Mouse (Mus musculus) liver, adult 2 months (tissue): ENCODE measurements around the gene Stk35.

Experiments
- CTCF ChIP-seq: fragments of 200-500 bp; IDR thresholded peaks from 2 replicates; pipeline ENCODE4 v1.5.1; 2011; ENCODE audit warnings: low read depth, low read length, control low read depth
- POLR2A ChIP-seq: fragments of 200-500 bp; IDR thresholded peaks from 2 replicates; pipeline ENCODE4 v1.6.1; 2011; ENCODE audit warnings: low read length, control low read depth; ENCODE audit not compliant: insufficient read depth; ENCODE audit errors: extremely low read depth

DNA sequence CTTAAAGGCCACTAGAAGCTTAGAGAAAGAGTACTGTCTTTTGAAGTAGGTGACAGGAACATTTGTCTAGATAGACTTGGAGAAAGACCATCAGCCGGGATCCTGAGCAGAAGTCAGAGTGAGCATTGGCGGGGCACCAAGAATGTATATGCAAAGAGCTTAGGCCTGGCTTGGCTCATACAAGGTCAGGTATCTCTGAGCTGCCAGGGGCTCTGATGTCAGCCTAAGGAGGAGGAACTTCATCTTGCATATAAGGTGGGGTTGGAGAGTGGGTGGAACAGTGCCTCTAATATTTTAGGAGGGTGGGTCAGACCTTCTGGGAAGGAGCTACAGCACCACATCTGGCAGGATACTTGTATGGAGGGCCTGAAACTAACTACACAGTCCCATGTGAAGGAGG lies 18.6 kb downstream of the Stk35 start:
- TF ChIP-seq CTCF (no peak), POLR2A (no peak)
